Mouse (Mus musculus): ENCODE data around the gene Poln. TPM values are rescaled to one million over a fixed set of nuclear protein-coding genes. Genes with fewer than 3 reads are reported as not detected.

Gene Poln
- polyA plus RNA-seq, 1 experiment, result 1.8 TPM

- peak; percentile 100 for DNase-seq
- Histone ChIP-seq H3K27me3 (replicated peaks; ENCODE audit: control insufficient read depth, insufficient read depth, low read length) (no peaks in the 10 kb centered on the region), H3K4me3 (ENCODE audit: insufficient read depth, low read depth, low read length) (peak within 1 kb of the TSS; percentile 62), H3K27ac (ENCODE audit: insufficient read depth, low read depth, low read length) (peak within 1 kb of the TSS; percentile 87), H3K36me3 (ENCODE audit: control insufficient read depth, insufficient read depth, low read length) (no peaks in the 10 kb centered on the region), H3K4me1 (ENCODE audit: control insufficient read depth, insufficient read depth, low read length) (peaks cover 43% of the 10 kb centered on the region)
- under 1% methylated on average over 60 of the region's 60 CpGs for WGBS
- no peak for TF ChIP-seq CTCF (conservative IDR thresholded peaks at IDR 0.05; ENCODE audit: insufficient read depth, insufficient read length, low read depth, low read length)
- peak; percentile 88 for TF ChIP-seq POLR2A (IDR thresholded peaks at IDR 0.05; ENCODE audit: low read depth, low read length)
These were observed 18.5 kb upstream of the Poln start, which contains the start of gene Mxd4 for GRCm38 (mm10) chr5:34187601-34188316. Mxd4 (minus strand) TSS chr5:34187720.

DNA sequence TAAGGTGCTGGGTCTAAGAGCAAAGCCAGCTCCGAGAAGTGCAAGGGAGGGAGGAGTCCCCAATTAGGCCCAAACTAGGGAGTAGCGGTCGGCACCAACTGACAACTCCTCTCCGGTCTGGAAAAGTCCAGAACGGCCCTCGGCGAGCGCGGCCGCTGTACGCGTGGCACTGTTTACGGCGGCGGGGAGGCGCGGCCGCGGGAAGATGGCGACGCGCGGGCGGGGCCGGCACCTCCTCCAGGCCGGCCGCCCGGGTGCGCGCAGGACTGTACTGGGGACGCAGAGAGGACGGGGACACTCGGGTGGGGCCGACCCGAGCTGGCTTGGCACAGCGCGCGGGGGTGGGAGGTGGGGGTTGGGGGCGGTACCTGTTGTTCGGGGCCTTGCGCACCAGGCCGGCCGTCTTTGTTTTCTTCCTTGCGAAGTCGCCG, 17.7 kb upstream of the Poln start:
- Histone ChIP-seq H3K36me3 (ENCODE audit: control insufficient read depth, insufficient read depth, low read length) (no peaks in the 10 kb centered on the region), H3K4me3 (ENCODE audit: insufficient read depth, low read depth, low read length) (peak overlapping the region; percentile 62), H3K27me3 (replicated peaks; ENCODE audit: control insufficient read depth, insufficient read depth, low read length) (no peaks in the 10 kb centered on the region), H3K4me1 (ENCODE audit: control insufficient read depth, insufficient read depth, low read length) (peaks cover 50% of the 10 kb centered on the region), H3K27ac (ENCODE audit: insufficient read depth, low read depth, low read length) (peak overlapping the region; percentile 76)
- peak; percentile 76 for DNase-seq
- under 1% methylated on average over 46 of the region's 46 CpGs for WGBS
- no peak for TF ChIP-seq CTCF (conservative IDR thresholded peaks at IDR 0.05; ENCODE audit: insufficient read depth, insufficient read length, low read depth, low read length)
- no peak for TF ChIP-seq POLR2A (IDR thresholded peaks at IDR 0.05; ENCODE audit: low read depth, low read length)

DNA sequence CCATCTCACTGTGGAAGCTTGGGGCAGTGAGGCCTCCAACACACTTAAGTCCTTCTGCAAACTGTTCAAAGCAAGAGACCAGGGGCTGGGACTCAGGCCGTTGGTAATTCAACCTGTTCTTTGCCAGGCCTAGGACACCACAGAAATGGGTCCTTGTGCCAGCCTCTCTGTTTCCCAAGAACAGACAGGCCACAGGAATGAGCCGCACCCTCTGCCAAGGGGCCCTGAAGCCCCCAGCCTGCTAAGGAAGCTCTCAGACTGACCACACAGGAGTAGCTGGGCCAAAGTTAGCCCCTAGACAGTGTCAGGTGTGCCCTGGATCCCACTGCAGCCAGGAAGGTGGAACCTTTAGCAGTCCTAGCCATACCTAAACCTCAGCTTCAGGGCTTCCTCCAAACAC, 17.1 kb upstream of the Poln start:
- no peak for TF ChIP-seq POLR2A (IDR thresholded peaks at IDR 0.05; ENCODE audit: low read depth, low read length)
- no peak for TF ChIP-seq CTCF (conservative IDR thresholded peaks at IDR 0.05; ENCODE audit: insufficient read depth, insufficient read length, low read depth, low read length)
- no peaks in the 10 kb centered on the region for H3K36me3 ChIP-seq (ENCODE audit: control insufficient read depth, insufficient read depth, low read length)
- H3K4me3 ChIP-seq (ENCODE audit: insufficient read depth, low read depth, low read length), result peak overlapping the region; percentile 62
- no peak for DNase-seq
- no peaks in the 10 kb centered on the region for H3K27me3 ChIP-seq (replicated peaks; ENCODE audit: control insufficient read depth, insufficient read depth, low read length)
- 31% methylated on average over 2 of the region's 2 CpGs for WGBS
- peak overlapping the region; percentile 76 for H3K27ac ChIP-seq (ENCODE audit: insufficient read depth, low read depth, low read length)
- peaks cover 50% of the 10 kb centered on the region for H3K4me1 ChIP-seq (ENCODE audit: control insufficient read depth, insufficient read depth, low read length)

- no peak for TF ChIP-seq CTCF (conservative IDR thresholded peaks at IDR 0.05; ENCODE audit: insufficient read depth, insufficient read length, low read depth, low read length)
- no peak for TF ChIP-seq POLR2A (IDR thresholded peaks at IDR 0.05; ENCODE audit: low read depth, low read length)
- H3K27me3 ChIP-seq (replicated peaks; ENCODE audit: control insufficient read depth, insufficient read depth, low read length), result no peaks in the 10 kb centered on the region
These were observed 16.5 kb upstream of the Poln start for GRCm38 (mm10) chr5:34185791-34186190.

GRCm38 (mm10) chr5:34185051-34185580, 15.9 kb upstream of the Poln start:
- no peak for DNase-seq
- peak overlapping the region; percentile 17; the same call in 1 of the 2 replicates for H3K4me3 ChIP-seq (ENCODE audit: insufficient read depth, low read depth, low read length)
- WGBS, result 85% methylated on average over 1 of the region's 1 CpGs
- H3K4me1 ChIP-seq (ENCODE audit: control insufficient read depth, insufficient read depth, low read length), result peaks cover 46% of the 10 kb centered on the region
- no peaks in the 10 kb centered on the region for H3K36me3 ChIP-seq (ENCODE audit: control insufficient read depth, insufficient read depth, low read length)
- TF ChIP-seq POLR2A (IDR thresholded peaks at IDR 0.05; ENCODE audit: low read depth, low read length) (no peak), CTCF (conservative IDR thresholded peaks at IDR 0.05; ENCODE audit: insufficient read depth, insufficient read length, low read depth, low read length) (no peak)
- peak overlapping the region; percentile 76; the same call in 1 of the 2 replicates for H3K27ac ChIP-seq (ENCODE audit: insufficient read depth, low read depth, low read length)
- H3K27me3 ChIP-seq (replicated peaks; ENCODE audit: control insufficient read depth, insufficient read depth, low read length), result no peaks in the 10 kb centered on the region

More at GRCm38 (mm10) chr5:34185791-34186190, 16.5 kb upstream of the Poln start:
- DNase-seq, result no peak
- peak overlapping the region; percentile 62 for H3K4me3 ChIP-seq (ENCODE audit: insufficient read depth, low read depth, low read length)
- H3K27ac ChIP-seq (ENCODE audit: insufficient read depth, low read depth, low read length), result peak overlapping the region; percentile 76; the same call in 1 of the 2 replicates
- no peaks in the 10 kb centered on the region for H3K36me3 ChIP-seq (ENCODE audit: control insufficient read depth, insufficient read depth, low read length)
- peaks cover 49% of the 10 kb centered on the region for H3K4me1 ChIP-seq (ENCODE audit: control insufficient read depth, insufficient read depth, low read length)

GRCm38 (mm10) chr5:34183976-34184375, 14.7 kb upstream of the Poln start:
- no peaks in the 10 kb centered on the region for H3K27me3 ChIP-seq (replicated peaks; ENCODE audit: control insufficient read depth, insufficient read depth, low read length)
- no peaks in the 10 kb centered on the region for H3K36me3 ChIP-seq (ENCODE audit: control insufficient read depth, insufficient read depth, low read length)
- DNase-seq, result no peak
- H3K27ac ChIP-seq (ENCODE audit: insufficient read depth, low read depth, low read length), result peak overlapping the region; percentile 77
- H3K4me3 ChIP-seq (ENCODE audit: insufficient read depth, low read depth, low read length), result no peak overlapping the region
- TF ChIP-seq CTCF (conservative IDR thresholded peaks at IDR 0.05; ENCODE audit: insufficient read depth, insufficient read length, low read depth, low read length) (no peak), POLR2A (IDR thresholded peaks at IDR 0.05; ENCODE audit: low read depth, low read length) (no peak)
- 87% methylated on average over 3 of the region's 3 CpGs for WGBS
- H3K4me1 ChIP-seq (ENCODE audit: control insufficient read depth, insufficient read depth, low read length), result peaks cover 42% of the 10 kb centered on the region

GRCm38 (mm10) chr5:34183156-34183880, 14.1 kb upstream of the Poln start:
- H3K27me3 ChIP-seq (replicated peaks; ENCODE audit: control insufficient read depth, insufficient read depth, low read length), result no peaks in the 10 kb centered on the region
- peak overlapping the region; percentile 86 for H3K27ac ChIP-seq (ENCODE audit: insufficient read depth, low read depth, low read length)
- TF ChIP-seq POLR2A (IDR thresholded peaks at IDR 0.05; ENCODE audit: low read depth, low read length), result no peak
- TF ChIP-seq CTCF (conservative IDR thresholded peaks at IDR 0.05; ENCODE audit: insufficient read depth, insufficient read length, low read depth, low read length), result no peak
- 6% methylated on average over 5 of the region's 5 CpGs for WGBS
- H3K4me3 ChIP-seq (ENCODE audit: insufficient read depth, low read depth, low read length), result no peak overlapping the region; the same call in 1 of the 2 replicates
- H3K36me3 ChIP-seq (ENCODE audit: control insufficient read depth, insufficient read depth, low read length), result no peaks in the 10 kb centered on the region
- peak; percentile 86 for DNase-seq
- H3K4me1 ChIP-seq (ENCODE audit: control insufficient read depth, insufficient read depth, low read length), result peaks cover 38% of the 10 kb centered on the region
